Mouse (Mus musculus): ENCODE measurements at regions not wholly inside any gene's neighbourhood (a gene's known extent, or its start where the extent isn't known, plus 50 kb on each side); places are given as distances from the start of the nearest gene placed in this dataset.

- DNase-seq (ENCODE audit: low spot score), result no peak
Measured at GRCm38 (mm10) chr13:107944831-107945230, 99.4 kb upstream of the Smim15 start.

GRCm38 (mm10) chr13:107942979-107943378 is 101.3 kb upstream of the Smim15 start:
- no peak for DNase-seq (ENCODE audit: low spot score)

- DNase-seq (ENCODE audit: low spot score), result no peak
Measured at GRCm38 (mm10) chr13:107942297-107942962, 101.8 kb upstream of the Smim15 start.

GRCm38 (mm10) chr13:107939916-107940646 is 104.2 kb upstream of the Smim15 start:
- DNase-seq (ENCODE audit: low spot score), result no peak

- no peak for DNase-seq (ENCODE audit: low spot score)
Measured at GRCm38 (mm10) chr13:107935611-107936010, 108.6 kb upstream of the Smim15 start.

GRCm38 (mm10) chr13:107934691-107935090 is 109.6 kb upstream of the Smim15 start:
- DNase-seq (ENCODE audit: low spot score), result no peak

GRCm38 (mm10) chr13:107933598-107934571 is 110.4 kb upstream of the Smim15 start:
- DNase-seq (ENCODE audit: low spot score), result no peak

- no peak for DNase-seq (ENCODE audit: low spot score)
Measured at GRCm38 (mm10) chr13:107932423-107933032, 111.7 kb upstream of the Smim15 start.

GRCm38 (mm10) chr13:107931216-107931615 is 113.0 kb upstream of the Smim15 start:
- no peak for DNase-seq (ENCODE audit: low spot score)

- no peak for DNase-seq (ENCODE audit: low spot score)
Measured at GRCm38 (mm10) chr13:107927499-107928215, 116.6 kb upstream of the Smim15 start.

GRCm38 (mm10) chr13:107925470-107925869 is 118.8 kb upstream of the Smim15 start:
- DNase-seq (ENCODE audit: low spot score), result no peak

- no peak for DNase-seq (ENCODE audit: low spot score)
Measured at GRCm38 (mm10) chr13:107923129-107924114, 120.8 kb upstream of the Smim15 start.

- no peak for DNase-seq (ENCODE audit: low spot score)
Measured at GRCm38 (mm10) chr13:107919403-107919802, 124.8 kb upstream of the Smim15 start.

- no peak for DNase-seq (ENCODE audit: low spot score)
Measured at GRCm38 (mm10) chr13:107918478-107918877, 125.8 kb upstream of the Smim15 start.

- no peak for DNase-seq (ENCODE audit: low spot score)
Measured at GRCm38 (mm10) chr13:107918065-107918464, 126.2 kb upstream of the Smim15 start.

GRCm38 (mm10) chr13:107917564-107917963 is 126.7 kb upstream of the Smim15 start:
- DNase-seq (ENCODE audit: low spot score), result no peak

GRCm38 (mm10) chr13:107910125-107910524 is 134.1 kb upstream of the Smim15 start:
- DNase-seq (ENCODE audit: low spot score), result no peak

- no peak for DNase-seq (ENCODE audit: low spot score)
Measured at GRCm38 (mm10) chr13:107909343-107910067, 134.7 kb upstream of the Smim15 start.

GRCm38 (mm10) chr13:107907966-107908365 is 136.3 kb upstream of the Smim15 start:
- DNase-seq (ENCODE audit: low spot score), result no peak

Measured in layer of hippocampus, adult 9-10 months (tissue).